Mouse (Mus musculus) adrenal gland, postnatal 10 days (tissue): ENCODE results near the gene Dlg3. TPM values are rescaled to one million over a fixed set of nuclear protein-coding genes. Genes with fewer than 3 reads are reported as not detected.

Experiments
- DNase-seq: peaks from one replicate; pipeline ENCODE4 v3.0.0; 2021; ENCODE audit warnings: mixed read lengths
- long read RNA-seq, 2 experiments: library from polyadenylated mRNA; stranded (forward); transcript quantifications; one replicate each; pipeline ENCODE4 v2.0.0; 2021
- total RNA-seq, 2 experiments: library from RNA; stranded (reverse); gene quantifications; 2 replicates each; pipeline ENCODE4 v1.2.3; 2021

The Dlg3 gene
- 10 to 100 TPM; 20.2 to 29.0 TPM for total RNA-seq
- long read RNA-seq, experiment 1, transcript Dlg3-208 (12 exons, 3,316 nt): major isoform, 9 of 28 reads
- long read RNA-seq, experiment 1, partial matches to known transcripts: 16 of 28 reads
- long read RNA-seq, experiment 1, other reads (novel, unspliced or antisense): 2 of 28 reads
- long read RNA-seq, experiment 2, transcript Dlg3-208 (12 exons, 3,316 nt): major isoform, 18 of 31 reads
- long read RNA-seq, experiment 2, partial matches to known transcripts: 8 of 31 reads
- long read RNA-seq, experiment 2, other reads (novel, unspliced or antisense): 1 of 31 reads

GRCm38 (mm10) chrX:100767181-100767884 is at the start of gene Dlg3:
Gene Dlg3, plus strand, starts transcription at chrX:100767722.
- peak; percentile 22 for DNase-seq

DNA sequence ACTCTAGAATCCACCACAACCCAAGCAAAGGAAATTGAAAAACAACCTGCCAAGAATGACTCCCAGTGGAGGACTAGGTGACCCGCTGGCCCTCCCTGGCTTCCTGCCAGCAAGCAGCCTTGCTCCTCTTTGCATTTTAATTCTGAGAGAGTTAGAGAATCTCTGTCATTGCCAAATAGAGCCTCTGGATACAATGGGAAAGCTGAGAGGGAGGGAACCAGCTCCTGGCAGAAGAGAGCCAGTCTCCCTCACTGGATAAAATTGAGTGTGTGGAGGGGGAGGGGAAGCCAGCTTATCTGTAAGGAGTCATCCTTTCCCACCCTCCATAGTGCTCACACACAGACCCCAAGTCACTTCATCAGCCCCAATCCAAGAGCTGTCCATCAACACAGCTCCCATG is 38.6 kb upstream of the Dlg3 start:
- peak; percentile 69 for DNase-seq

DNA sequence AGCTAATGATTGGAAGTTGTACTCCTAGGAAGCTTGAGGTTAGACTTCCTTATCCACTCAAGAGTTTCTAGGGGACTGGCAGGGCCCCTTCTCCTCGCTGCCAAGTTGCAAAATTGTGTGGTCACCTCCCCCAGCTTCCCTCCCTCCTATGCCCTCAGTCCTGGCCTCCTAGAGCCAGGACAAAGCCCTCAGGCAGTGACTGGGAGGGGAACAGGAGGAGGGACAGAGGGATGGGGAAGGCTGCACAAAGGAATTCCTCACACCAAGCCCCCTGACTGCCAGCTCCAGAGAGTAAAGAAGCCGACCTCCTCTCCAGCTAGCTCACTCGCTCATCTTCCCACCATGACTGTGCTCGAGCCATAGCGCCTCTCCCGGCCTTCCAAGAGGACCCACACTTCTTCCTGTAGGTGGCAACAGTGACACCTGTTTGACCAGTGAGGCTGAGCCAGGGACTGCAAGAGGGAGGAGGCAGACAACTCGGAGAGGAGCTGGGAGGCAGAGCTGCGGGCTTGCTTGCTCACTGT is 37.8 kb upstream of the Dlg3 start, which contains the start of gene Gdpd2:
Gene Gdpd2, plus strand, starts transcription at position 209 of the 524 bp plus-strand sequence.
- DNase-seq: peak; percentile 27

DNA sequence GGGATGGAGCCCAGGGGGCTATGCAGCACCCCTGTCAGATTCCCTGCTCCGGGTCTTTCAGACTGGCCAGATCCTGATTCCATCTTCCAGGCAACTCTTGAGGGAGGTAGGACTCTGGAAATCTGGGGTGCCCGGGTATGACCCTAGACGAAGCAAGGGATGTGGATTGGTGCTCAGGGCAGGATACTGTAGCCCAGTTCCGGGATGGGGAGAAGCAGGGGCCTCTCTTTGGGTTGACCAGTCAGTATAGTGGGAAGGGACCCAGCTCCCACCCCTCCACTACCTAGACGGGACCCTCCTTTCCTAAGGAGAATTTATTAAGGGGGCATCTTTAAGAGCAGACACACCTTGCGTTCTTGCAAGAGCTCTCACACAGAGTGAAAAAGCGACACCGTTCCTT is 37.3 kb upstream of the Dlg3 start:
- no peak for DNase-seq

GRCm38 (mm10) chrX:100734359-100734758 is 33.2 kb upstream of the Dlg3 start:
- no peak for DNase-seq

- DNase-seq: peak; percentile 71
Measured at GRCm38 (mm10) chrX:100738918-100739317, 28.6 kb upstream of the Dlg3 start.

DNA sequence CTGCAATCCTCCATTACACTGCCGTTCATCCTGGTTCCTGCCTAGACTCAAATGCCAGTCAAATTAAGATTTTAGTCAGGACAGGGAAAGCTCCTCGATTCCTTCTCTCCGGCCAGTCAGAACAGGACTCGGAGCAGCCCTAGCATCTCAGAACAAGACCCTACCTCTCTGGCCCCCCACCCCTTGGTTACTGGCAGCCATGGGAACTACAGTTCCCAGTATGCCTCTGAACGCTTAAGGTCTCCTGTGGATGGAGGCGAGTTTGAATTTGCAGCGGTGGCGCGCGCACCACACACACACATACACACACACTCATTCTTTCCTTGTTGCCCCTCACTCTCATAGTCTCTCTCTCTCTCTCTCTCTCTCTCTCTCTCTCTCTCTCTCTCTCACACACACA is 28.1 kb upstream of the Dlg3 start:
- DNase-seq: no peak

GRCm38 (mm10) chrX:100740785-100741184 is 26.7 kb upstream of the Dlg3 start:
- no peak for DNase-seq

DNA sequence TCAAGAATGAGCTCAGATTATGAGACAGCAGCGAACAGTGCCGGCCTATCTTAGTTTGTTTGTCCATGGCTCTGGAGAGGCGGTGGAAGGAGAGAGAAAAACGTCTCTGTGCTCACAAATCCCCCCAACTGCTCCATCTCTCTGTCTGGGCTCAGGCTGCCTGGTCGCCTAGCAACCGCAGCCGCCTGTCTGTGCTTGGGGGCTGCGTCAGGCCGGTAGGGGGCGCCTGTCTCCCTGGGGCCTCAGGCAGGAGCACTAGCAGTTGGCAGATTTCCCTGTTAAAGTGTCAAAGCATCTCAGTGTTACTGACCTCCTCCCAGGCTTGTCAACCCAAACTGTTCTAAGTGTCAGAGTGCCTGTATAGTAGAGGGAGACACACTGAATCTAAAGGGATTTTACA is 25.6 kb upstream of the Dlg3 start:
- peak; percentile 51 for DNase-seq

DNA sequence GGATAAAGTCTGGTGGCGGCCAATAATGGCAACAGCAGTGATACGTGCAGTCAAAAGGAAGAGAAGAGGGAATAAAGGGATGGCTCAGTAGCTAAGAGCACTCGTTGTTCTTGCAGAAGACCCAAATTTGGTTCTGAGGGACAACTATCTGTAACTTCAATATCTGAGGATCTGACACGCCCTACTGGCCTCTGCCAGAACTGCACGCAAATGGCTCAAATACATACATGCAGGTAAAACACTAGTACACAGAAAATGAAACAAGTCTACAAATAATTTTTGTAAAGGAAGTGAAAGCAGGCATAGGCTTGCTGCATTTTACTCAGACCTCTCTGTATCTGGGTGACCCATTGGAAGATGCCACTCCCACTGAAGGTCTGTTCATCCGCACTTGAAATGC is 1.7 kb upstream of the Dlg3 start:
- DNase-seq: no peak

- no peak for DNase-seq
Measured at GRCm38 (mm10) chrX:100767885-100768626, 534 bp downstream of the Dlg3 start.

DNA sequence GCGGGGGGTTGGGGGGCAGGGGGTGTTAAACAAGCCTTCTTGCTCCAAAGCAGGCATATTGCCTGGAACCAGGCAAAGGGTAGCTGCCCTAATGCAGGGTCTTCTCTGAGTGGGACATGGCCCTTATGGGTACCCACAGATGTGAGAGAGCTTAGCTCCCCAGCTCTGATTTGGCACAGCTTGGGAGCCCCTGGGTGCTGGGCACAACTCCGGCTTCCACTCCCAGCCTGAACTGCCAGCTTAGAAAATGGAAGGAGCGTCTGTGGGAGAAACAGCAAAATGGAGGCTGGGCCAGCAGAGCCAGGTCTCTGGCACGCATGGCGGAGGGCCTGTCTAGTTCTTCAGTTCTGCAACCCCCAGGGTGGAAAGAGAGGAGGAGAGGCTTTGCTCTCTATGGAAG is 1.8 kb downstream of the Dlg3 start:
- DNase-seq: no peak

DNA sequence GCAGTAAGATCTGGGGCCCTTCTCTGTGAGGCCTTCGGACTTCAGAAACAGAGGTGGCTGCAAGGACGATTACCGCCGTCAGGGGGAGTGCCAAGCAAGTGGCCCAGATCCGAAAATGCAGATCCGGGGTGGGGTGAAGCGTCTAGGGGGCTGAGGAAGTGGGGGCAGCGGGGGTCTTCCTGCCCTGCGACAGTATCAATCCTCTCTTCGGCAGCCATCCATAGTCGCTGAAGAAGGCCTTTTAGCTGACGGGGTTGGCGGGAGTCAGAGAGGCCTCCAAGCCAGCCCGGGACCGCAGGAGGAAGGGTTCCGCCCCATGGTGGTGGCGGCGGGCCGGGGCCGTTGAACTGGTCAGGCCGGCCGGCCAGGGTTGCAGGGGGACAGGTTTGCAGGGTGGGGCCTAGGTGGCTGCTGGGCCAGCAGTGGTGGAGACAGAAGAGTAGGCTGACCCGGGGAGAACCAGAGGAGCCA is 6.9 kb downstream of the Dlg3 start:
- DNase-seq: peak; percentile 80

- no peak for DNase-seq
Measured at GRCm38 (mm10) chrX:100775405-100775804, 7.9 kb downstream of the Dlg3 start.

- peak; percentile 65 for DNase-seq
Measured at GRCm38 (mm10) chrX:100776494-100776893, 9.0 kb downstream of the Dlg3 start.

GRCm38 (mm10) chrX:100776985-100777654 is 9.6 kb downstream of the Dlg3 start:
- peak; percentile 77 for DNase-seq

- no peak for DNase-seq
Measured at GRCm38 (mm10) chrX:100777655-100778234, 10.2 kb downstream of the Dlg3 start.

DNA sequence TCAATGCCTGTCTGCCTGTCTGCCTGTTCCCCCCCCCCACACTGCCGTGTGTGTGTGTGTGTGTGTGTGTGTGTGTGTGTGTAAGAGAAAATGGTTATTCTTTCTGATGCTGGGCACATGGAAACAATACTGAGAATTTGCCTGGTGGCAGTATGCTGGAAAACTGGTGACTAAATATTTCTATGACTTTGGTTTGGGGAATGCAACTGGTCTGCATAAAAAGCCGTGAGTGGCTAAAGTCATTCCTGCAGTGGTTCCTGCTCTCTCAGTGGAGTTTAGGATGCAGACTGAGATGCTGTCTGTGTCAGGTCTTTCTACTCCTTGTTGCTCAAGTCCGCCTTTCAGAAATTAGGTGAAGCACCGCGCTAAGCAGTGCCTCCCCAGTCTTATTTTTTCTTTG is 10.9 kb downstream of the Dlg3 start:
- no peak for DNase-seq

GRCm38 (mm10) chrX:100789322-100789721 is 21.8 kb downstream of the Dlg3 start:
- DNase-seq: no peak

DNA sequence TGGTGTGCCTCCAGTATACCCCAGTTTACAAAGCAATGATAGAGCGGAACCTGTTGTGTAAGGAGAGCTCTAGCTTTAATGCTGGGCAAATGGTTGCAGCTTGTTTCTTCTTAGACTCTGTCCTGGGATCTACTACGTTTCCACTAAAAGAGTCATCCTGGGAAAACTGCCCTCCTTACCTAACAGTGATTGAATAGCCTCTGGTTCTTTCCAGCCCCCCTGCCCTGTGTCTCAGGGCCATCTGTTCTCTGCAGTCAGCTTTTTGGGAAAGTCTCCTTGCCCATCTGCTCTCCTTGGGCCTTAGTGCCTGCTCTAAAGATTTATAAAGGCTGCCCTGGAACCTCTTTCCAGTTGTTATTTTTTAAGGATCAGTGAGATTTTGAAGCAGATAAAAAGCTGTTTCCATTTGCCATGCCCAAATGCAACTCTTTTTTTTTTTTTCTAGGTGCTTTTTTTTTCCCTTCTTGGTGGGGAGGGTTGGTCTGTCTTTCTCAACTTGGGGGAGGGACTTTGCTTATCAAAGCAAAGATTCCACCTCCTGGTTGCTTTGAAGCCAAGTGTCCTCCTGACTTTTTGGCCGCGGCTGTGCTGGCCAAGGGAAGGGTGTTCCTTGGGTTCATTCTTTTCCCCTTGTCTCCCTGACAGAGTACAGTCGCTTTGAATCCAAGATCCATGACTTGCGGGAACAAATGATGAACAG is 28.7 kb downstream of the Dlg3 start:
- no peak for DNase-seq

DNA sequence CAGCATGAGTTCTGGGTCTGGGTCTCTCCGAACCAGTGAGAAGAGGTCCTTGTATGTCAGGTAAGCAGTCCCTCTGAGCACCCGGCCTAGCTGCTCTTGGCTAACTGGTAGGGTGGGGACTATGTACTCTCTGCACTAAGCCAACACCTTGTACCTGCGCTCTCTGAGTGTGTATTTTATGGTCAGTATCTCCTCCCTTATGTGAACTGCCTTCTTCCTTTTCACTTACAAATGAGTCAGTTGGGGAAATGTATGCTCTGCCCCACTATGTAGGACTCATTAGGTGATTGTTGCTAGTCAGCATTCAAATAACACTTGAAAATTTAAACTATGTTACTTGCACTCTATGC is 29.2 kb downstream of the Dlg3 start:
- DNase-seq: no peak
